Mouse (Mus musculus): Measurements from ENCODE around the gene Qdpr.

Qdpr gene

DNA sequence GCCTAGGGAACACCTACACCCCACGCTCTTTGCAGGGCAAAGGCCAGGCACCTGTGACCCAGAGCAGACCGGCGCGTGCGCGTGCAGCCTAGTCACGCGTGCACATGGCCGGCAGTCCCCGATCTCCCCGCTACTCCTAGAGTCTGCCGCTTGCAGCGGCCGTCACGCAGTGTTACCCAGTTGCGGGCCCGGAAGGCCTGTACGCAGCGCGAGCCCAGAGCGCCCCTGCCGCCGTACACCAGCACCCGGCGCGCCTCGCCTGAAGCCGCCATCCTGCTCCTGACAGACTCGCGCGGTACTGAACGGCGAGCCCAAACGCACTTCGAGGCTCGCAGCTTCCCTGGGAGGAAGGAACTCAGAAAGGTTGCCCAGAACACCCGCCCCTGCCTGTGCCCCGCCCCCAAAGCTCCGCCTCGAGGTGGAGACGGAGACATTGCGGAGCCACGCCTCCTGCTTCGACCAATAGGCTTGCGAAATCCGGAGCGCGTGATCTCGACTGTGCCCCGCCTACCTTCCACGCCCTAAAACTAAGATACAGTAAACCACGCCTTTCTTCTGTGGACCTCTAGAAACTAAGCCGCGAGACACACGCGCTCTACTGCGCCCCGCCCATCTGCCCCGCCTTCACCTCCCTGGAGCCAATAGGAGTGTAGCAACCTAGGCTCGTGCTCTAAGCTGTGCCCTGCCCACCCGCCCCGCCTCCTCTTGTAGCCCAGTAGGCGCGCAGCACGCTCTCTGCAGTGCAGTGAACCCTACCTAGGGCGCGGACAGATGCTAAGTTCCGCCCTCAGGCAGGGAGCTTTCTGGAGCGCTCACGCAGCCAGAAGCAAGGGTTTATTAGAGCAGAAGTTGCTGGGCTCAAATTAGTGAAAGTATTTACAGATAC lies at the start of gene Qdpr:
Qdpr (minus strand) TSS at position 406 of the 886 bp plus-strand sequence.
- peak; percentile 98 for DNase-seq (ENCODE audit: low spot score)

DNA sequence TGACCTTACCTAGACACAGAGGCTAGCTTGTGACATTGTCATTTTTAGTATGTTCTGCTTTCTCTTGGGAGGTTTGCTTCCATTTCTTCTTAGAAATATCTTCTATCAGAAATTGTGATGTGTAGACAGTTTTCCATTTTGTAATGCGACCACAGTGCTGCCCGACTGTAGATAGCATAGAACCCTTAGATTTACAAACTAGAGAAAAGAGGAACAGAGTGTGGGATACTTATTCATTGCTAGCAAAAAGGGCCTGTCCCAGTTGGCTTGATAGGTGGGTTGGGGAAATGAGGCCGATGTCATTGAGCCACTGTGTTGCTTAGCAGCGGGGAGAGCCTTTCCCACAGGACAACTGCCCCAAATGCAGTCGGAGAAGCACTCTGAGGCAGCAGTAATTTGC lies 47.5 kb upstream of the Qdpr start:
- DNase-seq (ENCODE audit: low spot score) = no peak

DNA sequence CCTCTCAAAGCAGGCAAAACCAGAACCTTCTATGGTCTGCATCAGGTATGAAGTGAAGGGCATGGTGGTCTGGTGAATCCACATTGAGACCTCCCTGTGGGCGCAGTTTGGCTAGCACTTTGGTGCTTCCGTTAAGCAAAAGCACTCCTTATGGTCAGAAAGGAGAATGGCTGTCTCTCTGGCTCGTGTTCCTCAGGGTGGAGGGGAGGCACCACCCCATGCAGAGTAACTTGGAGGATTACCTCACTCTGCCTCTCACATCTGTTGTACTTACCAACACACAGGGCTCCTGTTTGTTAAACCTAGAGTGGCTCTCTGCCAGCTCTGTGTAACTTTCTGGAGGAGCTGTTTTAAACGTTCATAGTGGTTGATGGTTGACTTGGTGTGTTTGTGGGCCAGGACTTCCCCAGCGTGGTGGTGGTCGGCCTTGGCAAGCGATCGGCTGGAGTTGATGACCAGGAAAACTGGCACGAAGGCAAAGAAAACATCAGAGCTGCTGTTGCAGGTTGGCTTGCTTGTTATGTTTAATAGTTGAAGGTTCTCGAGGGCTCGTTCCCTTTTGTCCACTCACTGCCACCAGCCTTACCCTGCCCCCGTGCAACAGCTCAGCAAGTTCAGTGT lies 47.0 kb upstream of the Qdpr start:
- no peak for DNase-seq (ENCODE audit: low spot score)

DNA sequence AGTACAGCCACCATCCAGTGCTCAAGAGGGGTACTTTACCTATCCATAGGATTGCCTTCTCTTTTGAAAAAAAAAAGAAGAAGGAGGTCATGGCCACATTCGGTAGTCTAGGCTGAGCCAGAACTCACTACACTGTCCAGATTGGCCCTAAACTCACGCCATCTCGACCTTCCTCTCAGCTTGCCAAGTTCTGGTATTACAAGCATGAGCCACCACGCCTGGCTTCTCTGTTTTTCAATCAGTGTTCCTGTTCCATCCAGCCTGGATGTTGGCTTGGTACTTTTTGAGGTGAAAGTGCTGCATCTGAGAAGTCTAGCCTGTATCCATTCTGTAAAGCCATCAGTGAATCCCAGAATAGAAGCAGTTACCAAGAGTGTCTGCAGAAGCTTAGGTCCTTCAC lies 46.4 kb upstream of the Qdpr start:
- DNase-seq (ENCODE audit: low spot score) = no peak

DNA sequence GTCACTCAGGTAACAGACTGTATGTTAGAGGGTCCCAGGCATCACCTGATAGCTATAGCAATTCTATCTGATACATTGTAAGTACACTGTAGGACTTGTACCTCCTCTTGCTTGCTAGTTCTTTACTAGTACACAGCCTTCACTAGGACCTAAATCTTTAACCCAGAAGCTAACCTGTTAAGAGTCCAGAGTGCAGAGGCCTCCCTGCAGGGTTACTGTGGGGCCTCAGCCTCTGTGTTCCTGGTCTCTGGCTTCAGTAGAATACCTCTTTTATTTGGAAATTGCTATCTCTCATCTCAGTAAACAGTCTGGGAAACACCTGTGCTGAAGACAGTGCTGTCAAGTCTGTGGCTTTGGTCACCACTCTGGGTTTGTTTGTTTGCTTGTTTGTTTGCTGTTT lies 46.0 kb upstream of the Qdpr start:
- no peak for DNase-seq (ENCODE audit: low spot score)

DNA sequence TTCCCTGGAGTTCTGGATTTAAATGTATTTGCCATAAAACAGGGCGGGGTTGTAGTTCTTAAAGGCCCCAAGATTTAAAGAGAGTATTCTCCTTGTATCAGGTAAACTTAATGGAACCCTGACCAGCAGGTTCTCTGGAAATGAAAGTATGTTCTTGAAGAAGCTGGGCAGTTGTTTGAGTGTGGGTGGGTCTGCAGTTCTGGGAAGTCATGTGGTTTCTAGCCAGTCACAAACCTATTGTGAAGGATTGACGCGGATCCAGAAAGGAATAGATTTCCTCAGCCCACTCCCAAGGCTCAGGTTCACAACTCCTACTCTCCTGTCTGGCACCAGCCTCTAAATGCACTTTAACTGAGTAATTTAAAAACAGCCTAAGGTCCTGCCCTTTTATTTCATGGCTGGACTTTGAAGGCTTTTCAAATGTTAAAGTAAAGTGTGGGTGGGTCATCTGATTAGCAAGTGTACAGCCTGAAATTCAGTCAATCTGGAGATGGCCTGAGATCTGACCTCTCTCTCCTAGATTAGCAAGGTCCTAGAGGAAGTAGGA lies 45.5 kb upstream of the Qdpr start:
- peak; percentile 57 for DNase-seq (ENCODE audit: low spot score)

DNA sequence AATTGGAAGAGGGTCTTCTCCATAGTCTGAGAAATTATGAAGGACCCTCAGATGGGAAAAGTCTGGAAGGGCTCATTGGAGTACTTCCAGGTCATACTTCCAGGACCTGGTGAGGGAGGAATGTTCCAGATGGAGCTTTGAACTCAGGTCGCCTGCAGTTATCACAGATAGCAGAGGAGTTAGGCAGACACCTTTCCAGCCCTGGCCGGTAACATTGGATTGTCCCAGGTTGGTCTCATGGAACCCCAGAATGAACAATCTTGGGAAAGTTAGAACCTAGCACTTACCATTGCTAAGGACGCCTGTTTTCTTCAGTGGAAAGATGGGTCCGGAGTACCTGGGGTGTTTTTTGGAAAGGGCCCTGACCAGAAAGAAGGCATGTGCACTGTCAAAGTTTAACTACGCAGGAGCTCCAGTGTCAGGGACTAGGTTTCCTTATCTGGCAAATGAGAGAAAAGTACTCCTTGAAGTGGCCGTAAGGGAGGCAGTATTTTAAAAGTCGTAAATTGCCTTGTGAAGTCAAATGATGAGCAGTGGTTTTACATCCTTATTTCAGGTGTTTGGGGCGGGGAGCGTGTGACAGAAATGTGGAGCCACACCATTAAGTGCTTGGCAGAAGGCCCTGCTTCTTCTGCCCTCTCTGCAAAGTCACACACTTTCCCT lies 44.2 kb upstream of the Qdpr start:
- peak; percentile 14 for DNase-seq (ENCODE audit: low spot score)

DNA sequence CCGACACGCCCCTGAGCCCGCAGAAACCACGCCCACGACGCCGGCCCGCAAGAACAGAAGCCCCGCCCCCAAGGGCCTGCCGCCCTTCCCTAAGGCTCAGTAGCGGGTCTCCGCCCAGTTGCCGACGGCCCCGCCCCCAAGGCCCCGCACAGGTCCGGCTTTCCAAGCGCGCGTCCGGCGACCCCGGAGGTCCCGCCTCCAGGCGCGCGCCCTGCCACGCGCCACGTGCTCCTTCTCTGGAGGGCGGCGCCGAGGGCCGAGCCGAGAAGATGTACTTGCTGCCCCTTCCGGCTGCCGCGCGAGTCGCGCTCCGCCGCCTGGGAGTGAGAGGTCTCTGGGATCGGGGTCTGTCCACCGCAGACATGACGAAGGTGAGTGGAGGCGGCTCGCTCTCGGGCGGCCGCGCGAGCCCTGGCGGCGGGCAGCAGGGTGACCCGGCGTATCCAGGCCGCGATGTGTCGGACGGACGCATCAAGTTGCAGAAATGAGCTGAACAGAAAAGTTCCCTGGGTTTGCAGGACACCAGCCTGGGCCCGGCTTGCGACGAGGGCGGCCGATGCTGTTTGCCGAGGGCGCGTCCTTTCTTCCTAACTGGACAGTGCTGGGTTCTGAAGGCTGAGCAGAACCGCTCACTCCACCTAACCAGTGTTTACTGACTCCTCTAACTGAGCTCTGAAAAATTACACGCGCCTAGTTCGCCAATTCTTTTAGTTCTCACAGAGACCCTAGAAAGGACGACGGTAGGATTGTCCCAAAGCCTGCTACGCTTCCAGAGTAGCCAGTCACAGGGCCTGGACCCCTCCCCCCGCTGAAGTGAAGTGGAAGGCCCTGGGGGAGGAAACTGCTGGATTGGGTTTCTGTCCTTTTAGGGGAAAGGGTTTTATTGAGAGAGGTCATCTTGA lies 43.4 kb upstream of the Qdpr start, which contains the start of gene Lap3:
Lap3 (plus strand) TSS at position 184 of the 902 bp plus-strand sequence.
- peak; percentile 99 for DNase-seq (ENCODE audit: low spot score)

DNA sequence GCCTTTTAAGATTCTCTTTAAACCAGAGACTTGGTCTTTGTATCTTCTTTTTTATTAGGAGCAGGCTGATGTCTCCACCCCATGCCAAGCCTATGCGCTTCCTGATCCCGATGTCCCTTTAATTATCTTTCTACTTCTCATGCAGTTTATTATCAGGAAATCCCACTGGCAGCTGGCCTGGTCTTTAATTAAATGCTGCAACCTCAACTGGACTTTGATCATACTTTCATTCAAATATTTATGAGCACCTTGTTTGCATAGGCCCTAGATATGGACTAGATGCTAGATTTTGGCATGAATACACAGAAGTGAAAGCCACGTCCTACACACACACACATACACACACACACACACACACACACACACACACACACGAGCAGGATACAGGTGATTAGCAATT lies 41.7 kb upstream of the Qdpr start:
- DNase-seq (ENCODE audit: low spot score) = no peak

DNA sequence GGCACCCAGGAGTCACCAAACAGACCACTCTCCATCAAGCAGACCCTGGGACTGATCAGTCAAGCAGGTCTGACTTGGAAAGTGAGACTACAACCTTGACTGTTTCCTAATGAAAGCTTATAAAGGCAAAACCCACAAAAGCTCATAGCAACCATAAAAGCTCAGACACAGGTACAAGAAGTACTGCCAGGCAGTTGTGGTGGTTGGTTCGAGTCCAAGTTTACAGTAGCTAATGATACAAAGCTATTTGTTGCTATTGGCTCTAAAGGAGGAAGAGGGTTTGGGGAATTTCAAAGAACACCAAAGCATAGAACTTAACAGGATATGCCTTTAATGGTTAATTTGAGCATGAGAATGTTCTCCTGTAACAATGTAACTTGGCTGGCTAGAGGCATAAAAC lies 33.6 kb upstream of the Qdpr start:
- no peak for DNase-seq (ENCODE audit: low spot score)

DNA sequence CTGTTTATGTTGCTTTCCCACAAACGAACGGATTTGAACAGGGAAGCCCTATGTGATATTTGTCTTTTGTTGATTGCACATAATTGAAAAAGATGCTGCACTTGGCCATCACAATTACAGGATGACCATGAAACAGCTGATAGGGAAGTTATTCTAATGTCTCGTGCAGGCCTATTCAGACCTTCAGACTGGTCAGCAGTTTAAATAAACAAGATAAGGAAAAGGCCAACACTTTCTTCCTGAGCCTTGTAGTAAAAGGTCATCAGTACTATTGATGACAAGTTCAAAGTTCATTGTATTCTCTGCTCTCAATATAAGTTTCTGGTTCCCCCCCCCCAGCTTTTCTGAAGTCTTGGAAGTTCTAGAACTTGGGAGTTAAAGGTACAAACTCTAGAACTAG lies 32.6 kb upstream of the Qdpr start:
- DNase-seq (ENCODE audit: low spot score) = peak; percentile 12

DNA sequence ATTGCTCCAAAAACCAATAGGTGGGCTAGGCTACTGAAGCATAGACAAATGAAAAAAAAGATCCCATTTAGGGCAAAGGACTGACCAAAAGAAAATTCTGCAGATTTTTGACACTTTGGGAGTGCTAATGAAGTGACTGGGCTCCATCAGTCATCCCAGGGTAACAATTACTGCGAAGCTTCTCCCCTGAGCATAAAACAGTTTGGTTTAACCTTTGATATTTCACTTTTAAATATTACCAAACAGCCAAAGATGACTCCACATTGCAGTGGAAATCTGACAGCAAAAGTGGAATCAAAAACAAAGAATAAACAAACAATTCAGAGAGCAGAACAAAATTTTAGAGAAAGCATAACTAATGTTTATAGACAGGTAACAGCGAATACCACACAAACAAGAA lies 31.1 kb upstream of the Qdpr start:
- no peak for DNase-seq (ENCODE audit: low spot score)

DNA sequence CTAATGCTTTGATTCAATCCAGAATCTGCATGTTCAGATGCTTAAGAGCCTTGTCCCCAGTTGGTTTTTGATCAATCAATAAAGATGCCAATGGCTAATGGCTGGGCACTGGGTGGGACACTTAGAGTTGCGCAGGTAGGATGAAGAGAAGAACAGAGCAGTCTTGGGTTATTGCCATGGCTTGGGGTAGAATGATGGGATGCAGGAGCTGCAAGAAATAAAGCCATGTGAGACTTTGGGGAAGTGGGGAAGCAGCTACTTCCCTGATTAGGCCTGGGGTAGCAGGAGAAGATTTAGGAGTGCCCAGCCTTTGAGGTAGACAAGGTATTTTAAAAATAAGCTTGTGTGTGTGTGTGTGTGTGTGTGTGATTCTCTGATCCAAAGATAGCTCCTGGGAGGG lies 30.0 kb upstream of the Qdpr start:
- no peak for DNase-seq (ENCODE audit: low spot score)

DNA sequence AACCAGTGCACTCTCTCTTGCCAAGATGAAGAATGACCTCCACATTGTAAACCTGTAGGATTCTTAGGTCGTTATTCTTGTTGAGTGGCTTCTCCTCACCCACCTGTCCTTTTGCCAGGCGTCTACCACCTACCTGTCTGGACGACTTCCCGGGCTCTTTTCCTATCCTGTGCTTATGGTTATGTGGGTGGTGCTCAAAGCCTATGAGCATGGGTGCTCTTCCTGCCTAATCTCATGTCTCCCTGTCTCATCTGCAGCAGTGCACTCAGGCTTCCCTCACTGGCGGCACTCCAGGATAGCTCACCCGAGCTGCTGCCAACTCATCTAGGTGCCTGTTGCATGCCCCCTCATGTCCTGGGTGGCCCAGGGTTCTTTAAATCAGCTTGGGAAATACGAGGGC lies 27.6 kb upstream of the Qdpr start:
- DNase-seq (ENCODE audit: low spot score) = no peak

DNA sequence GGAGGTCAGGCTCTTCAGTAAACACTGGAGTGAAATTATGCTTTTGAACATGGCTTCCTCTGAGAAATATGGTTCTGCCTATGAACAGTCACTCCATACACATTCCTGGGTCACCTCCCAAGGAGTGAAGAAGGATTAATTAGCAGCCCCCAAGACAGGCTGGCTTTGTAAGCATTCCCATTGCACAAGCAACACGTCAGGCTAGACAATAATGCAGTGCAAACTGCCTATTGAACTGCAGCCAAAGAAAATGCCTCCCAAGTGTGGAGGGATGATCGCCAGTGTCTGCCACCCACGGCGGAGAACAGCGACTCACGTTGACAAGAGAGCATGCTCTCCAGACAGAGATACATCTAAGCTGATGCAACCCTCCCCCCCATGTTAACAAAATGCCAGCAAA lies 26.3 kb upstream of the Qdpr start:
- DNase-seq (ENCODE audit: low spot score) = no peak

DNA sequence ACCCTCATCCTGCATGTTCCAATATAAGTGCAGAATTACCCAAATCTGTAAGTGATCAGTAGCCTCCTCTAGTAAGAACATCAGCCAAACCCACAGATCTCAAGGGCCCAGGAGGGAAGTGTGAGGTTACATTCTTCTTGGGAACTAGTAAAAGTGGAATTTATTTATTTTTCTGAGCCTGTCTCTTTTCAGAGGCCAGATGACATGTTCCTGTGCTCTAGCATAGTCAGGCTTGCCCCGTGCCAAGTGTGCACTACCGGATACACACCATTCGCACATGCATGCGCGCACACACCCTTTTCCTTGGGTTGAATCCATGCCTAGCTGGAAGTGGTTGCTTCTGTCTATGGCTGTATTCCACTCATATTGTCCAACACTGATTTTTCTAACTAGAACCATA lies 25.7 kb upstream of the Qdpr start:
- no peak for DNase-seq (ENCODE audit: low spot score)

DNA sequence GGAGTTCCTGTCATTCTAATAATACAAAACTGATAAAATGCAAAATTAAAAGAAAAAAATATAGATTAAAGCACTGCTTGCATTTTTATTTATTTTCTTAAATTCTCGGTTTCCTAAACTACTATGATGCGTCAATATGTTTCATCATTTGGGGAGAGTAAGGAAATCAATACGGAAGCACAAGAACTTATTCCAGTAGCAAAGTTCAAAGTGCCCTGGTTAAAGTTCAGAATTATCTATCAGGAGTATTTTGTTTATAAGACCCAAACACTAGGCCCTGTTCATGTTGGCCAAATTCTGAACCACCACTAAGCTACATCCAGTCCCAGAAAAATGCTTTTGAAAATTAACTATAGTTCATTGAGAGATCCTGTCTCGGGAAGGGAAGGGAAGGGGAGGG lies 24.7 kb upstream of the Qdpr start:
- no peak for DNase-seq (ENCODE audit: low spot score)

DNA sequence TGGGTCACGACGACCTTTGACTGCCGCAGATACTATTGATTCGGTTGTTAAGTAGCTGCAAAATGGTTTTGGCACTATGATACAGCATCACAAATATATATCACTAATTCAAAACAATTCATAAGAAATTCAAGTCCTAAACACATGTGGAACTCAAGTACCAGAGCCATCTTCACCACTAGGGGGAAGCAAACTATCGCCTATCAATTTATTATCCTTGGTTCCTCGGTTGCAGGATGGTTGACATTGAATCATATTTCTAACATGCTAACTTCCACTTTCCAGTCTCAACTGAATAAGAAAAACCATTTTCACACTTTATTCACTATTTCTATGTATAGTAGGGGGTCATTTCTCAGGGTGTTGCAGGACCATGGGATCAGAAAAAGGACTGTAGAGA lies 24.2 kb upstream of the Qdpr start:
- peak; percentile 65 for DNase-seq (ENCODE audit: low spot score)

DNA sequence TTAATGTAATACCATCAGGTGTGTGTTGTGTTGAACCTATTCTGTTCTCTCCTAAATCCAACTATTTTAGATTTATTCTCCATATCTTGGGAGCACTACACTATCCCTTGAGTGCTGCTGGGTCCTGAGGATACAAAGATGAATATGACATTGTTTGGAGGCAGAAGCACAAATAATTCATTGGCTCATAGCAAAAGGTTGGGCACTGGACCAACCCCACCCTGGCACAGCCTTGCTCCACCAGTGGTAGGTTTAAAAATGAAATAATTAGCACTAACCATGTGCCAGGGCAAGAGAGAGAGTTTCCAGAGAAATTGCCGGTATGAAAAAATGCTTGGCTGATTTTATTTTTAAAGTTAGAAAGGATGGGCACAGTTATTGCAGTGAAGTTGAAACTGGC lies 23.5 kb upstream of the Qdpr start:
- no peak for DNase-seq (ENCODE audit: low spot score)

DNA sequence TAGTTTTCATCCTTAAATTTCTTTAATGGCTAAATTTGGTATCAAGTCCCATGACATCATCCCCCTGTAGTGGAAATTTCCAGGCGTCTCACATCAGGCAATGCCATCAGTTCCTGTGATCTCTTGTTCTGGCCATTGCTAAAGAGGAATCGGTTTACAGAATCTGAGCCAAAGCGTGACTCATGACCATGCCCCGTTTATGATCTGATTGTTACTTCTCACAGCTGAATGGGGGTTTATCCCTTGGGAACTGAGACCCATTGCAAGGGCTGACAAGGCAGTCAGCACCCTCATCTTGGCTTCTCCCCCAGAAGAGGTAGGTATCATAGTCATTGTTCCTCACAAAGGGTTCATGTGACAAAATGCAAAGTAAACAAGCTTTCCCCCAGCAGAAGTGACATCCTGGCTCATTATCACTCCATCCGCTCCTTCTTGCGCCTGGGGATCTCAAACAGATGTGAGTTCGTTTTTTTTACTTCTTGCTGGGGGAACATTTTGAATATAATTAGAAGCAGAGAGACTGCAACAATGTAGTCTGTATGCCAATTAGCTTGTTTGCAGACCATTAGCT lies 22.9 kb upstream of the Qdpr start:
- peak; percentile 68 for DNase-seq (ENCODE audit: low spot score)

DNA sequence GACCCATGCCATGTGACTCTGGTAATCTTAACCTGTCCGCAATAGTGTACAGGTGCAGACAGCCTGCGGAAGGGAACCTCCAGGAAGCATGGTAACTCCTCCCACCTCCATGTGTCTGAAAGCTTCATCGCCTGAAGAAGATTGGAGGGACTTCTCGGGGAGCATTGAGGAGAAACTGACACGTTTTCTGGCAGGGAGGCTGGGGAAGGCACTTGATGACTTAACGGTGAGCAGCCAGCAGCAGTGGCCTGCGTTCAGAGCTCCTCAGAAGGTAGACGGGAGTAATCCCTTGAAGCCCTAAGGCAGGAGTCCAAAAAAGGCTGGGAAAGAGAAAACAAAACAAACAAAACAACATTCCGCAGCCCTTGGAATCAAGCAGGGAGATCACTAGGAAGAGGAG lies 4.4 kb upstream of the Qdpr start:
- no peak for DNase-seq (ENCODE audit: low spot score)
